23 mouse cellular contexts compared by ENCODE assay signal in the genomic region with DNA sequence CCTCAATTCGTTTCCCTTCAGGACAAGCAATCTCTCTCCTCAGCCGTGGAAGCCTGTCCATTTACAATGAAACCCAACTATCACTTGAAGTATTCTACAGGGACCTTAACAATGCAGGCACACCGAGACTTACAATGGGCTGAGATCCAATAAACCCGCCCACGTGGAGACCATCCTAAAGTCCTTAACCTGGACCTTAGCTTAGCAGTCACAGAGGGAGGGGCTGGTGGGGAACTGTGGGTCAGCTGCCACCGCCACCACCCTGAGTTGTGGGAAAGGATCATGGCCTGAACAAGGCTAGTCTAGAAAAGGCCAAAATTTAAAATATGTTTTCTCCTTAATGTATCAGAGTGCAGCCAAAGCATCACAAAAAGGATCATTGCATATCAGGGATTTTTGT. TPM values are rescaled to one million over a fixed set of nuclear protein-coding genes. Genes with fewer than 3 reads are reported as not detected.
A peak's percentile ranks its signal among the peaks of the same experiment; 100 is the strongest.
DNase-seq lines count a peak whose midpoint lies in the region; ATAC-seq and TF ChIP-seq lines count a peak whose summit lies in the region.
"Had no signal": no experiment of that assay in that cellular context is flagged by ENCODE, and none has a peak within 500 bp of the region (broad histone marks: within the 10 kb centered on the region; RNA-seq: fewer than 3 reads in every experiment).

No protein-coding gene starts in this region.

- 0 out of 2 replicates have a peak, but pooled peaks cover 3% of the 10 kb centered on the region for H3K36me3 ChIP-seq in forebrain, embryonic 15.5 days
- peaks cover 3% of the 10 kb centered on the region for H3K36me3 ChIP-seq in forebrain, embryonic 16.5 days (ENCODE audit: control insufficient read depth, insufficient read depth)
- H3K36me3 ChIP-seq in neural tube, embryonic 13.5 days = peaks cover 38% of the 10 kb centered on the region

- no peak for DNase-seq in layer of hippocampus, adult 2 months (ENCODE audit: low spot score in 2 of 2)
- no peak for DNase-seq in layer of hippocampus, adult 11-12 months (ENCODE audit: low spot score)
- DNase-seq in neural tube, embryonic 10.5 days (ENCODE audit: extremely low spot score, low spot score) = no peak
- DNase-seq: B cell, adult 2 months; kidney, adult 18-20 months; lung, postnatal 36 days; thymus, adult 2 months; thymus, postnatal 4 days had no signal

- peak overlapping the region; percentile 77 for H3K27ac ChIP-seq in forebrain, embryonic 15.5 days (replicated peaks)
- H3K27ac ChIP-seq in forebrain, embryonic 16.5 days (ENCODE audit: low read length) = no peak overlapping the region; the same call in 1 of the 2 replicates
- peak overlapping the region; percentile 55; the same call in 1 of the 2 replicates for H3K27ac ChIP-seq in layer of hippocampus, adult 2 months
- peak overlapping the region; percentile 42 for H3K27ac ChIP-seq in neural tube, embryonic 13.5 days (replicated peaks)
- H3K27ac ChIP-seq: embryonic facial prominence, embryonic 13.5 days; heart, embryonic 10.5 days; kidney, postnatal 0 days; limb, embryonic 10.5 days; liver, embryonic 15.5 days; stomach, postnatal 0 days had no signal

- H3K9ac ChIP-seq in forebrain, embryonic 15.5 days (replicated peaks) = no peak overlapping the region
- H3K9ac ChIP-seq in forebrain, embryonic 16.5 days (replicated peaks; ENCODE audit: low read depth, low read length) = no peak overlapping the region
- H3K9ac ChIP-seq in neural tube, embryonic 13.5 days = no peak overlapping the region
- H3K9ac ChIP-seq: embryonic facial prominence, embryonic 13.5 days; liver, embryonic 15.5 days had no signal

- WGBS in forebrain, embryonic 15.5 days = 60% methylated on average over 6 of the region's 6 CpGs
- WGBS in forebrain, embryonic 16.5 days = 54% methylated on average over 6 of the region's 6 CpGs
- 30% methylated on average over 6 of the region's 6 CpGs for WGBS in neural tube, embryonic 13.5 days

- no peaks in the 10 kb centered on the region for H3K27me3 ChIP-seq in forebrain, embryonic 15.5 days
- H3K27me3 ChIP-seq in forebrain, embryonic 16.5 days (replicated peaks; ENCODE audit: control insufficient read depth, insufficient read depth, low read length) = no peaks in the 10 kb centered on the region
- no peaks in the 10 kb centered on the region for H3K27me3 ChIP-seq in neural tube, embryonic 13.5 days
- H3K27me3 ChIP-seq: CH12.LX; embryonic facial prominence, embryonic 13.5 days; liver, embryonic 15.5 days; Patski had no signal

- H3K4me3 ChIP-seq in forebrain, embryonic 15.5 days = no peak overlapping the region
- H3K4me3 ChIP-seq in forebrain, embryonic 16.5 days (replicated peaks; ENCODE audit: low read length) = no peak overlapping the region
- no peak overlapping the region for H3K4me3 ChIP-seq in layer of hippocampus, adult 2 months
- no peak overlapping the region for H3K4me3 ChIP-seq in neural tube, embryonic 13.5 days
- H3K4me3 ChIP-seq: embryonic facial prominence, embryonic 13.5 days; erythroblast, embryonic 14.5 days; heart, embryonic 10.5 days; limb, embryonic 10.5 days; liver, embryonic 15.5 days had no signal

- peaks cover 55% of the 10 kb centered on the region for H3K4me1 ChIP-seq in forebrain, embryonic 15.5 days
- peaks cover 36% of the 10 kb centered on the region for H3K4me1 ChIP-seq in forebrain, embryonic 16.5 days (replicated peaks; ENCODE audit: control insufficient read depth, insufficient read depth, low read length)
- peaks cover 47% of the 10 kb centered on the region for H3K4me1 ChIP-seq in neural tube, embryonic 13.5 days (replicated peaks)
- H3K4me1 ChIP-seq: limb, embryonic 10.5 days had no signal

- no peak overlapping the region for H3K4me2 ChIP-seq in forebrain, embryonic 15.5 days (replicated peaks)
- no peak overlapping the region for H3K4me2 ChIP-seq in forebrain, embryonic 16.5 days (ENCODE audit: low read length)
- H3K4me2 ChIP-seq in neural tube, embryonic 13.5 days = no peak overlapping the region
- H3K4me2 ChIP-seq: embryonic facial prominence, embryonic 13.5 days; liver, embryonic 15.5 days had no signal

- ATAC-seq in forebrain, embryonic 15.5 days (replicated peaks) = no peak
- ATAC-seq in forebrain, embryonic 16.5 days = no peak
- peak; percentile 54; the same call in 1 of the 2 replicates for ATAC-seq in neural tube, embryonic 13.5 days (ENCODE audit: low read depth)
- no peak for ATAC-seq in megakaryocyte, adult 5-6 weeks (ENCODE audit: poor library complexity, severe bottlenecking)
- ATAC-seq: inflammation-experienced regulatory T-cells, adult 6 months; Patski had no signal

- H3K9me3 ChIP-seq in forebrain, embryonic 15.5 days = no peaks in the 10 kb centered on the region
- H3K9me3 ChIP-seq in forebrain, embryonic 16.5 days (ENCODE audit: control insufficient read depth, low read length) = no peaks in the 10 kb centered on the region
- no peaks in the 10 kb centered on the region for H3K9me3 ChIP-seq in neural tube, embryonic 13.5 days
- H3K9me3 ChIP-seq: G1E; heart, embryonic 10.5 days; limb, embryonic 10.5 days; liver, embryonic 15.5 days had no signal

- no peak for TF ChIP-seq CTCF in layer of hippocampus, adult 2 months (conservative IDR thresholded peaks at IDR 0.05)

RNA-seq across cellular contexts. Expression of a gene that starts 42.3 kb away (rescaled TPM):
- polyA plus RNA-seq in forebrain, embryonic 15.5 days (2015; fragmentation: Nextera tagmentation; extraction: Ambion mirVana) = 21.4 and 22.1 TPM in 2 replicates
- polyA plus RNA-seq in forebrain, embryonic 16.5 days (2015; fragmentation: Nextera tagmentation; extraction: Ambion mirVana) = 19.8 and 25.9 TPM in 2 replicates
- total RNA-seq in layer of hippocampus, adult 2 months (2021) = 10 to 100 TPM; 41.6 to 44.3 TPM
- 20.5 and 20.8 TPM in 2 replicates for polyA plus RNA-seq in neural tube, embryonic 13.5 days (2015; fragmentation: Nextera tagmentation; extraction: Ambion mirVana)
- total RNA-seq in megakaryocyte, adult 5-6 weeks (2015) = 7.6 and 7.7 TPM in 2 replicates
- 7.8 and 8.3 TPM in 2 replicates for total RNA-seq in megakaryocyte, adult 5-6 weeks (2017)
